Mouse (Mus musculus) liver, embryonic 14.5 days (tissue): ENCODE measurements at regions not wholly inside any gene's neighbourhood (a gene's known extent, or its start where the extent isn't known, plus 50 kb on each side); places are given as distances from the start of the nearest gene placed in this dataset.

Experiments
- ATAC-seq: fragments of 200-750 bp; cut with Nextera tagmentation; 2 replicates; pipeline ENCODE4 v1.8.0; 2017; ENCODE audit warnings: moderate number of reproducible peaks, mild to moderate bottlenecking, moderate library complexity; ENCODE audit not compliant: insufficient read depth
- DNase-seq, 3 experiments: peaks; one replicate each; pipeline ENCODE4 v3.0.0-alpha.2; 2012 to 2013; ENCODE audit warnings: low read depth in 3 of 3, low spot score in 3 of 3
- H3K27ac ChIP-seq: fragments of 300-500 bp; sonication (generic); 2 replicates; pipeline ENCODE4 v1.5.1; 2014; ENCODE audit warnings: moderate library complexity, mild to moderate bottlenecking, control low read depth, inconsistent platforms
- H3K27me3 ChIP-seq: fragments of 300-500 bp; sonication (generic); 2 replicates; pipeline ENCODE4 v1.6.1; 2014; ENCODE audit warnings: mild to moderate bottlenecking, low read length, moderate library complexity; ENCODE audit not compliant: control insufficient read depth, insufficient read depth
- H3K36me3 ChIP-seq: fragments of 300-500 bp; sonication (generic); replicated peaks from 2 replicates; pipeline ENCODE4 v1.6.1; 2014; ENCODE audit warnings: low read depth; ENCODE audit not compliant: control insufficient read depth, insufficient read depth
- H3K4me1 ChIP-seq, 2 experiments: fragments of 200-500 bp in 1 of 2; fragments of 300-500 bp in 1 of 2; sonication (generic) in 1 of 2; replicated peaks; 2 replicates each; pipeline ENCODE4 v1.6.1; 2012 to 2014; ENCODE audit warnings: antibody characterized with exemption in 1 of 2, inconsistent platforms in 1 of 2, low read length in 1 of 2; ENCODE audit not compliant: control insufficient read depth in 2 of 2, insufficient read depth in 2 of 2
- H3K4me2 ChIP-seq: fragments of 300-500 bp; sonication (generic); 2 replicates; pipeline ENCODE4 v1.6.1; 2014; ENCODE audit warnings: low read depth, mild to moderate bottlenecking, control low read depth, moderate library complexity
- H3K4me3 ChIP-seq, 2 experiments: fragments of 200-500 bp in 1 of 2; fragments of 300-500 bp in 1 of 2; sonication (generic) in 1 of 2; 2 replicates each; pipeline ENCODE4 v1.5.1; 2012 to 2014; ENCODE audit warnings: low read depth in 2 of 2, low read length in 2 of 2, mild to moderate bottlenecking in 2 of 2, control low read depth in 1 of 2, inconsistent platforms in 1 of 2, moderate library complexity in 1 of 2; ENCODE audit not compliant: insufficient read depth in 1 of 2
- H3K9ac ChIP-seq: fragments of 300-500 bp; sonication (generic); replicated peaks from 2 replicates; pipeline ENCODE4 v1.6.1; 2014; ENCODE audit warnings: mild to moderate bottlenecking, control low read depth, moderate library complexity
- H3K9me3 ChIP-seq: fragments of 300-500 bp; sonication (generic); 2 replicates; pipeline ENCODE4 v1.6.1; 2016; ENCODE audit warnings: low read length, mixed read lengths; ENCODE audit not compliant: control insufficient read depth
- CTCF ChIP-seq: IDR thresholded peaks from 2 replicates; pipeline ENCODE4 v1.5.1; 2016; ENCODE audit warnings: antibody characterized with exemption, low read depth, control low read depth
- EP300 ChIP-seq: IDR thresholded peaks from 2 replicates; pipeline ENCODE4 v1.6.1; 2016; ENCODE audit warnings: antibody characterized with exemption, low read depth
- WGBS: fragments of 180-500 bp; shearing (Covaris S2); extraction: QIAGEN DNeasy Blood & Tissue Kit; methylation state at CpG from one replicate; pipeline ENCODE4 v1.1.7; 2014; ENCODE audit not compliant: insufficient replicate concordance; 5-methylcytosine and 5-hydroxymethylcytosine counted together

DNA sequence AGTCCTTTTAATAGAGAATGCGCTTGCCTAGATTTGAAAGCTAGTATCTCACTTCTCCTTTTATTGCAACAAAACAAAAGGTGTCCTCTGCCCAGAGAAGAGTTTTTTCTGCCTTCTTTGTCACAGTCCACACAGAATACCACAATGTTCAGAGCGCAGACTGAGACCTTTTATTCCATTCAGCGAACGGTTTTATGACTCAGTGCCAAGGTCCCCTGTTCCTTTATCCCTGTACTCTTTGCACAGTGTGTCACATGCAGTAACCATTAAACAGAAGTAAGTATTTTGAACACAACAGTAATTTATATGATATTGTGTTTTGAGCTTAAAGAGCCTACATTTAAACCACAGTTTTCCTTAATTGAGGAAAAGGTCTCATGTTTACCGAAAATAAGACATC lies 143.4 kb upstream of the Ptprd start:
- Histone ChIP-seq H3K9me3 (no peaks in the 10 kb centered on the region), H3K4me2 (no peak overlapping the region), H3K9ac (no peak overlapping the region), H3K36me3 (no peaks in the 10 kb centered on the region), H3K27ac (no peak overlapping the region), H3K4me3 (no peak overlapping the region), H3K4me1 (no peaks in the 10 kb centered on the region), H3K27me3 (no peaks in the 10 kb centered on the region)
- TF ChIP-seq CTCF (no peak), EP300 (no peak)
- ATAC-seq (no peak), DNase-seq (no peak)
- 62% methylated on average over 5 of the region's 5 CpGs for WGBS

DNA sequence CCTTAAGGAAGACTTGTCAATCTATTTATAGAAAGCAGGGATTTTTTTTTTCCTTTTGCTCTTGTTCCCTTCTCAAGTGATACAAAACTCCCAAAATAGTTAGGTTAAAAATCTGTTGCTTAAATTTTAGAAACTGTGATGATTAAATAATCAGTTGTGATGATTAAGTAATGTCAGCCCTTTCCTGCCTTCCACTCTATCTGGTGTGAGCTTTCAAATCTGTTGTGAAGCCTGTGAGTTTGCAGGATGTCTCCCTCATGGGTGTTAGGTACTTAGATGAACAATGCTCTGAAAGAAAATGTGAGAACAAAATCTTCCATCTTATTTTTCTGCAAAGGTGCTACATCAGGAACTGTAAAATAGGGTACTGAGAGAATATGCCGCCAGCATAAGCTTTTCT lies 124.0 kb upstream of the Ptprd start:
- H3K9me3 ChIP-seq = no peaks in the 10 kb centered on the region
- TF ChIP-seq CTCF (no peak), EP300 (no peak)
- ATAC-seq (no peak), DNase-seq (no peak)
- H3K36me3 ChIP-seq = no peaks in the 10 kb centered on the region
- no peaks in the 10 kb centered on the region for H3K27me3 ChIP-seq
- H3K27ac ChIP-seq = no peak overlapping the region
- no peak overlapping the region for H3K4me3 ChIP-seq
- H3K4me2 ChIP-seq = no peak overlapping the region
- no peaks in the 10 kb centered on the region for H3K4me1 ChIP-seq
- 43% methylated on average over 1 of the region's 1 CpGs for WGBS
- no peak overlapping the region for H3K9ac ChIP-seq

DNA sequence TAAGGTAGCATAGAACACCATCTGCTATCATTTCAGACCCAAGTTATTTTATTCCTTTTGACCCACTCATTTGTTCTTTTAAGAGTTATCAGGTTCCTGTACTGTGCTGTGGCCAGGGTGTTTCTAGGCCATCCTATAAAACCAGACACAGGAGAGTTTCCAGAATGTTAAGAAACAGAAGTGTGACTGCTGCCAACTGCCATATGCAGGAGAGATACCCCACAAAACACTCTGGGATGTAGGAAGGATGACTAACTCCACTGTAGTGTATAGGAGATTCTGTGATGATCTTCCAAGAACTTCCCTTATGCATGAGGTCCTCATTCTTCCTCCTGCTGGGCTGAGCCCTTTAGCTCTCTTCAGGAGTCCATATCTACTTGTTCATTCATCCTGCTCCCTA lies 76.7 kb upstream of the Ptprd start:
- no peak overlapping the region for H3K4me2 ChIP-seq
- no peak for ATAC-seq

More for the DNA sequence above, 76.7 kb upstream of the Ptprd start:
- DNase-seq = no peak
- Histone ChIP-seq H3K36me3 (no peaks in the 10 kb centered on the region), H3K4me3 (no peak overlapping the region), H3K27ac (no peak overlapping the region), H3K9me3 (no peaks in the 10 kb centered on the region), H3K27me3 (no peaks in the 10 kb centered on the region), H3K9ac (no peak overlapping the region), H3K4me1 (no peaks in the 10 kb centered on the region)
- TF ChIP-seq EP300 = no peak
- no peak for TF ChIP-seq CTCF
